Mouse (Mus musculus) midbrain, embryonic 13.5 days (tissue): ENCODE results near the gene Acot7. TPM values are rescaled to one million over a fixed set of nuclear protein-coding genes. Genes with fewer than 3 reads are reported as not detected.
A peak's percentile ranks its signal among the peaks of the same experiment; 100 is the strongest.

Experiments used
- ATAC-seq: fragments of 200-750 bp; cut with Nextera tagmentation; 2 replicates; pipeline ENCODE4 v1.8.0; 2017; ENCODE audit warnings: mild to moderate bottlenecking, moderate TSS enrichment, moderate library complexity
- H3K27ac ChIP-seq: fragments of 300-500 bp; sonication (generic); 2 replicates; pipeline ENCODE4 v1.5.1; 2015; ENCODE audit warnings: inconsistent platforms, mild to moderate bottlenecking, moderate library complexity
- H3K27me3 ChIP-seq: fragments of 300-500 bp; sonication (generic); 2 replicates; pipeline ENCODE4 v1.6.1; 2015; ENCODE audit warnings: mild to moderate bottlenecking, inconsistent platforms
- H3K36me3 ChIP-seq: fragments of 300-500 bp; sonication (generic); 2 replicates; pipeline ENCODE4 v1.6.1; 2015; ENCODE audit warnings: mild to moderate bottlenecking, inconsistent platforms
- H3K4me1 ChIP-seq: fragments of 300-500 bp; sonication (generic); replicated peaks from 2 replicates; pipeline ENCODE4 v1.6.1; 2015; ENCODE audit warnings: inconsistent platforms
- H3K4me2 ChIP-seq: fragments of 300-500 bp; sonication (generic); replicated peaks from 2 replicates; pipeline ENCODE4 v1.6.1; 2015; ENCODE audit warnings: moderate library complexity, mild to moderate bottlenecking, inconsistent platforms
- H3K4me3 ChIP-seq: fragments of 300-500 bp; sonication (generic); replicated peaks from 2 replicates; pipeline ENCODE4 v1.5.1; 2015; ENCODE audit warnings: mild to moderate bottlenecking, inconsistent platforms
- H3K9ac ChIP-seq: fragments of 300-500 bp; sonication (generic); replicated peaks from 2 replicates; pipeline ENCODE4 v1.6.1; 2015; ENCODE audit warnings: mild to moderate bottlenecking, inconsistent platforms
- H3K9me3 ChIP-seq: fragments of 300-500 bp; sonication (generic); 2 replicates; pipeline ENCODE4 v1.6.1; 2016; ENCODE audit warnings: mild to moderate bottlenecking, inconsistent platforms
- WGBS: fragments of 180-500 bp; shearing (Covaris S2); methylation state at CpG from one replicate; pipeline ENCODE4 v1.1.7; 2015; 5-methylcytosine and 5-hydroxymethylcytosine counted together
- polyA plus RNA-seq: library from polyadenylated mRNA; unstranded; fragments of >200 nt; fragmentation: Nextera tagmentation; extraction: Ambion mirVana; gene quantifications from 2 replicates; pipeline ENCODE4 v1.2.1, GENCODE M21; 2015

The Acot7 gene
- polyA plus RNA-seq, 1 experiment from 2014 or later, result 206 TPM

- Histone ChIP-seq H3K9me3 (no peaks in the 10 kb centered on the region), H3K9ac (peak overlapping the region; percentile 47; the same call in 1 of the 2 replicates), H3K4me3 (peak overlapping the region; percentile 32), H3K4me2 (peak overlapping the region; percentile 54), H3K4me1 (peaks cover 39% of the 10 kb centered on the region), H3K36me3 (no peaks in the 10 kb centered on the region), H3K27me3 (peaks cover 84% of the 10 kb centered on the region), H3K27ac (no peak overlapping the region)
- no peak for ATAC-seq
- WGBS, result 1% methylated on average over 43 of the region's 43 CpGs
Observed at GRCm38 (mm10) chr4:152315498-152316213, 137.7 kb downstream of the Acot7 start.

- H3K4me3 ChIP-seq, result no peak overlapping the region
- no peak overlapping the region for H3K27ac ChIP-seq
- H3K27me3 ChIP-seq, result peaks cover 64% of the 10 kb centered on the region
- H3K9ac ChIP-seq, result no peak overlapping the region
- peaks cover 44% of the 10 kb centered on the region for H3K4me1 ChIP-seq
- no peak for ATAC-seq
- no peak overlapping the region for H3K4me2 ChIP-seq
- no peaks in the 10 kb centered on the region for H3K36me3 ChIP-seq
- H3K9me3 ChIP-seq, result no peaks in the 10 kb centered on the region
- WGBS, result 85% methylated on average over 6 of the region's 6 CpGs
Observed at GRCm38 (mm10) chr4:152317631-152318033, 139.7 kb downstream of the Acot7 start.

DNA sequence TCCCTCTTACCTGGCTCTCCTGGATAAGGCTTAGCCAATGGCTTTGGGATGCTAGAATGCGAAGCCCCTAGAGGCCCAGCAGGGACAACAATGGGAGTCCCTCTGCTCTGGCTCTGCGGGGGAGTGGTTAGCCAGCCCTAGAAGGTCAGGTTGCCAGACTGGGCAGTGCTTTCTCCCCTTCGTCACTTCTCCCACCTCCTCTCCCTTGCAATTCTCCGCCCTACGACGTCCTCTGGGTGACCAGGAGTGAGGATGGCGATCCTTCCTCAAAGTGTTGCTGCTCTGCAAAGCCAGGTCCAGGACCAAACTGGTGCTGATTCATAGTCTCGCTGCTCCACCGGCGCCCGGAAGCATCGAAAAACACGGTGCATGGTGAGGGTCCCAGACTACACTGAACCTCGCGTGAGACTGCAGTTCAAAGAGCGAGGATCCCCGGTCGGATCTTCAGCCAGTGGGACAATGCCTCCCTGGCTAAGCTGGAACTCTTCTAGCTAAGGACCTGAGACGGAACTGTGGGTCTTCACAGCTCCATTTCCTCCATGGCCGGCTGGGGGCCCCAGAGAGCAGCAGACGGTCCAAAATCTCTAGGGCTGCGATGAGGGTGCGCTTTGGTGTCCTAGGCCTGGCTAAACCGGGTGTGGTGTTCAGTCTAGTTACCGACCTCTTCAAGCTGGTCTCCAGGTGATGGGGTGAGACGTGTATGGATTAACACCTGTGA lies 140.7 kb downstream of the Acot7 start, which contains the start of gene Rnf207:
TSS of gene Rnf207 (minus strand) at position 477 of the 718 bp plus-strand sequence.
- Histone ChIP-seq H3K4me3 (0 out of 2 replicates have a peak within 1 kb of the TSS, but pooled peaks have one; percentile 5), H3K9me3 (no peaks in the 10 kb centered on the region), H3K36me3 (no peaks in the 10 kb centered on the region), H3K27ac (no peak within 1 kb of the TSS), H3K4me1 (peaks cover 34% of the 10 kb centered on the region), H3K4me2 (peak within 1 kb of the TSS; percentile 35), H3K9ac (0 out of 2 replicates have a peak within 1 kb of the TSS, but pooled peaks have one; percentile 36), H3K27me3 (peaks cover 54% of the 10 kb centered on the region)
- ATAC-seq, result no peak
- 5% methylated on average over 26 of the region's 26 CpGs for WGBS

Other genes starting within 250 kb of the Acot7 start
- gene Dnajc11, start 244.4 kb upstream of the Acot7 start, polyA plus RNA-seq, result 88.0 and 89.2 TPM in 2 replicates
- gene Thap3, start 189.1 kb upstream of the Acot7 start, polyA plus RNA-seq, result 34.7 and 38.0 TPM in 2 replicates
- gene Phf13, start 181.9 kb upstream of the Acot7 start, polyA plus RNA-seq, result 17.5 and 17.7 TPM in 2 replicates
- 2.0 and 3.0 TPM in 2 replicates for gene Klhl21, start 169.3 kb upstream of the Acot7 start, polyA plus RNA-seq
- 17.9 and 26.3 TPM in 2 replicates for gene Zbtb48, start 150.5 kb upstream of the Acot7 start, polyA plus RNA-seq
- gene Tas1r1, start 139.6 kb upstream of the Acot7 start, polyA plus RNA-seq, result 0.86 and 1.4 TPM in 2 replicates
- gene Nol9, start 138.8 kb upstream of the Acot7 start, polyA plus RNA-seq, result 24.3 and 26.0 TPM in 2 replicates
- 8.4 and 8.5 TPM in 2 replicates for gene Plekhg5, start 105.6 kb upstream of the Acot7 start, polyA plus RNA-seq
- gene Tnfrsf25, start 62.2 kb upstream of the Acot7 start, polyA plus RNA-seq, result 0.87 and 0.97 TPM in 2 replicates
- gene Espn, start 25.8 kb upstream of the Acot7 start, polyA plus RNA-seq, result 0.07 TPM in 1 of 2 replicates, not detected in the other
- gene Hes2, start 19.3 kb upstream of the Acot7 start, polyA plus RNA-seq, result 0.26 and 0.28 TPM in 2 replicates
- gene Gpr153, start 96.1 kb downstream of the Acot7 start, polyA plus RNA-seq, result 6.0 and 8.1 TPM in 2 replicates
- 1.4 and 2.5 TPM in 2 replicates for gene Hes3, start 113.5 kb downstream of the Acot7 start, polyA plus RNA-seq
- 18.1 and 19.0 TPM in 2 replicates for gene Icmt, start 119.1 kb downstream of the Acot7 start, polyA plus RNA-seq
- gene Rnf207, start 140.9 kb downstream of the Acot7 start, polyA plus RNA-seq, result 4.7 TPM in 2 replicates
- 213 and 217 TPM in 2 replicates for gene Rpl22, start 147.6 kb downstream of the Acot7 start, polyA plus RNA-seq
- gene Chd5, start 160.5 kb downstream of the Acot7 start, polyA plus RNA-seq, result 30.0 and 32.1 TPM in 2 replicates